Mouse (Mus musculus): Measurements from ENCODE around the gene Slc34a3. TPM values are rescaled to one million over a fixed set of nuclear protein-coding genes. Genes with fewer than 3 reads are reported as not detected.

Slc34a3 gene
- polyA plus RNA-seq, 1 experiment from 2014 or later: not detected

GRCm38 (mm10) chr2:25187841-25188240, 46.3 kb downstream of the Slc34a3 start:
- Histone ChIP-seq H3K4me3 (no peak overlapping the region), H3K36me3 (no peaks in the 10 kb centered on the region), H3K27ac (no peak overlapping the region), H3K27me3 (ENCODE audit: low read depth, poor library complexity, severe bottlenecking) (peaks cover 46% of the 10 kb centered on the region), H3K4me1 (peaks cover 15% of the 10 kb centered on the region), H3K9me3 (replicated peaks) (no peaks in the 10 kb centered on the region)
- DNase-seq (ENCODE audit: low spot score): no peak
- WGBS: 85% methylated on average over 6 of the region's 6 CpGs

DNA sequence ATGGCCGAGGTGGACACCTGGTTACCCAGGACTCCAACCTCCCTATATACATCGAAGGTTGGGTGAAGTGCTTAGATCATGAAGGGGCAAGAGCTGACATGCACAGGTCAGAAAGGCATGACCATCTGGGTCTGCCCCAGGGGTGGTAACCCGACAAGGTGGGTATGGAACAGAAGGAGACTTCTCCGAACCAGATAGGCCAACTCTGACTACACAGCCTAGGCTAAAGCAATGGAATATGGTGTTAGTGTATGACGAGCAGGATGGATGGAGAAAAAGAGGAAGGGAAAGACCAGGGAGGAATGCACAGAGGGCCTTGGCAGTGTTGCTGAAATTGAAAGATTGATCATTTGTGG, 47.6 kb downstream of the Slc34a3 start:
- WGBS: 29% methylated on average over 5 of the region's 5 CpGs
- H3K27ac ChIP-seq: 0 out of 2 replicates have a peak overlapping the region, but pooled peaks have one; percentile 89
- H3K36me3 ChIP-seq: no peaks in the 10 kb centered on the region
- H3K4me3 ChIP-seq: peak overlapping the region; percentile 60
- no peaks in the 10 kb centered on the region for H3K9me3 ChIP-seq (replicated peaks)
- peak; percentile 31 for DNase-seq (ENCODE audit: low spot score)
- H3K4me1 ChIP-seq: peaks cover 28% of the 10 kb centered on the region
- H3K27me3 ChIP-seq (ENCODE audit: low read depth, poor library complexity, severe bottlenecking): peaks cover 58% of the 10 kb centered on the region

GRCm38 (mm10) chr2:25185625-25186574, 48.3 kb downstream of the Slc34a3 start:
- peak; percentile 85 for DNase-seq (ENCODE audit: low spot score)
- Histone ChIP-seq H3K9me3 (replicated peaks) (no peaks in the 10 kb centered on the region), H3K4me1 (peaks cover 34% of the 10 kb centered on the region), H3K36me3 (no peaks in the 10 kb centered on the region), H3K27me3 (ENCODE audit: low read depth, poor library complexity, severe bottlenecking) (peaks cover 65% of the 10 kb centered on the region), H3K27ac (peak overlapping the region; percentile 89), H3K4me3 (peak overlapping the region; percentile 60)
- WGBS: under 1% methylated on average over 64 of the region's 64 CpGs

- Histone ChIP-seq H3K36me3 (no peaks in the 10 kb centered on the region), H3K27ac (no peak overlapping the region), H3K4me1 (peaks cover 48% of the 10 kb centered on the region), H3K9me3 (replicated peaks) (no peaks in the 10 kb centered on the region), H3K4me3 (no peak overlapping the region), H3K27me3 (ENCODE audit: low read depth, poor library complexity, severe bottlenecking) (peaks cover 79% of the 10 kb centered on the region)
- peak; percentile 23 for DNase-seq (ENCODE audit: low spot score)
- 95% methylated on average over 7 of the region's 7 CpGs for WGBS
These were observed 49.7 kb downstream of the Slc34a3 start for GRCm38 (mm10) chr2:25184496-25184895.

DNA sequence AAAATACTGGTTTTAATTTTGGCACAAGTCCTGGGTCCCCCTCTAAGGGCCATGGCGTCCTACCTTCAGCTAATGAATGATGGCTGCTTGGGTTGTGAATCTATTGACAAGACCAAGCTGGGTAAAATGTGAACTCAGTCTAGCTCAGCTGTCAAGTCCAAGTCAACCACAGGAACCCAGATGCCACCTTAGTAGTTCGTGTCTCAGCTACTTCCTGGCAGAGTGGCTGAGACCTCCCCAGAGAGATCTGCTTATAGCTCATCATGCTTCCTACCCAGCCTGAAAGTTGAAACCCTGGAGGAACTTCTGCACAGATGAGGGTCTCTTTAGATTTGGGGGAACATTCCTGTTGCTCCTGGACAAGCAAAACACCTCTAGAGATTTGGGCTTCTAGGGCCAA, 50.8 kb downstream of the Slc34a3 start:
- H3K27ac ChIP-seq: no peak overlapping the region
- no peaks in the 10 kb centered on the region for H3K9me3 ChIP-seq (replicated peaks)
- H3K4me3 ChIP-seq: no peak overlapping the region
- no peaks in the 10 kb centered on the region for H3K36me3 ChIP-seq
- peaks cover 91% of the 10 kb centered on the region for H3K27me3 ChIP-seq (ENCODE audit: low read depth, poor library complexity, severe bottlenecking)
- WGBS: 72% methylated on average over 2 of the region's 2 CpGs
- peak; percentile 25 for DNase-seq (ENCODE audit: low spot score)
- H3K4me1 ChIP-seq: peaks cover 60% of the 10 kb centered on the region

DNA sequence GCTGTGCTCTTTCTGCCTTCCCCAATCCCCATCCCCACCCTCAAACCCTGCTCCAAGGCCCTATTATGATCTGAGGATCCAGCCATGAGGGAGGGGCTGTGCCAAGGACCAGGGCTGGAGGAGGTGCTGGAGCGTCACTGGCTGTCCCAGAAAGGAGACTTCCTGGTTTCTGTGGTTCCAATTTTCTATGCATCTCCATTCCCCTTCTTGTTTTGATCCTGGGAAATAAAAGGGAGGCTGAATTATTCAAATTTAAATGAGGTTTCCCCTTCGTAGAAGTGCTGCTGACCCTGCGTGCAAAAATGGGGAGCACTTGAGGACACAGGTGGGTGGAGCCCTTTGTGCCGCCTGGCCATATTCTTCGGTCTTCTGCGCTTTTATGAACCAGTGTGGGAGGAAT, 51.5 kb downstream of the Slc34a3 start:
- Histone ChIP-seq H3K27me3 (ENCODE audit: low read depth, poor library complexity, severe bottlenecking) (peaks cover 97% of the 10 kb centered on the region), H3K4me3 (peak overlapping the region; percentile 64), H3K27ac (no peak overlapping the region), H3K36me3 (no peaks in the 10 kb centered on the region), H3K9me3 (replicated peaks) (no peaks in the 10 kb centered on the region), H3K4me1 (peaks cover 67% of the 10 kb centered on the region)
- 25% methylated on average over 6 of the region's 6 CpGs for WGBS
- no peak for DNase-seq (ENCODE audit: low spot score)

DNA sequence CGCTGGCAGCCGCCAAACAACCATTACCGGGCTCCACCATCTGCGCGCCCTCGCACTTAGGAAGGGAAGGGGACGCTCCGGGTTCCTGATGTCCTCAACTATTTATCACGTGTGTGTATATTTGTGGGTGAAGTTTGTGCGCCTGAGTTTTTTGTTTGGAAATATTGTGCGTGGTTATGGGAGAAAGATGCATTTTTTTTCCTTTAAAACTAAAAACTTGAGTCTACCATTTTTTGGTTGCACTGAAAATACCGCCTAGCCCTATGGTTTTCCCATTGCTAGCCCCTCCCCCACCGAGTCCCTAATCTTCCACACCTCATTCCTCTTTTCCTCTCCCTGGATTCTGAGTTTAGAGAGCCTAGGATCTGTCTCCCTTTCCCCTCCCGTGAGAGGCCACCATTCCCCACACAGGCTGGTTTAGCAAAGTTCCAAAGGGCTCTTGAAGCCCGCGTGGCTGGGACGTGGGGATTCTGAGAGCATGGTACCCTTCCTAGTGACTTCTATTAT, 52.2 kb downstream of the Slc34a3 start:
- Histone ChIP-seq H3K4me3 (peak overlapping the region; percentile 64), H3K4me1 (peaks cover 74% of the 10 kb centered on the region), H3K27me3 (ENCODE audit: low read depth, poor library complexity, severe bottlenecking) (peaks cover 99% of the 10 kb centered on the region), H3K36me3 (no peaks in the 10 kb centered on the region), H3K9me3 (replicated peaks) (no peaks in the 10 kb centered on the region), H3K27ac (peak overlapping the region; percentile 75)
- no peak for DNase-seq (ENCODE audit: low spot score)
- WGBS: under 1% methylated on average over 17 of the region's 17 CpGs

- WGBS: under 1% methylated on average over 100 of the region's 100 CpGs
- Histone ChIP-seq H3K9me3 (replicated peaks) (no peaks in the 10 kb centered on the region), H3K4me1 (peaks cover 78% of the 10 kb centered on the region), H3K27ac (peak overlapping the region; percentile 75), H3K4me3 (peak overlapping the region; percentile 64), H3K36me3 (no peaks in the 10 kb centered on the region), H3K27me3 (ENCODE audit: low read depth, poor library complexity, severe bottlenecking) (peaks cover 100% of the 10 kb centered on the region)
- DNase-seq (ENCODE audit: low spot score): peak; percentile 76
These were observed 52.9 kb downstream of the Slc34a3 start for GRCm38 (mm10) chr2:25180973-25181890.

- peaks cover 77% of the 10 kb centered on the region for H3K4me1 ChIP-seq
- no peaks in the 10 kb centered on the region for H3K9me3 ChIP-seq (replicated peaks)
- peak; percentile 94 for DNase-seq (ENCODE audit: low spot score)
- 0% methylated on average over 35 of the region's 35 CpGs for WGBS
- peaks cover 100% of the 10 kb centered on the region for H3K27me3 ChIP-seq (ENCODE audit: low read depth, poor library complexity, severe bottlenecking)
- H3K36me3 ChIP-seq: no peaks in the 10 kb centered on the region
- H3K27ac ChIP-seq: peak within 1 kb of the TSS; percentile 75
- peak within 1 kb of the TSS; percentile 64 for H3K4me3 ChIP-seq
These were observed 53.7 kb downstream of the Slc34a3 start, which contains the start of gene Nrarp for GRCm38 (mm10) chr2:25180478-25180903. Nrarp (plus strand) TSS chr2:25180758.

DNA sequence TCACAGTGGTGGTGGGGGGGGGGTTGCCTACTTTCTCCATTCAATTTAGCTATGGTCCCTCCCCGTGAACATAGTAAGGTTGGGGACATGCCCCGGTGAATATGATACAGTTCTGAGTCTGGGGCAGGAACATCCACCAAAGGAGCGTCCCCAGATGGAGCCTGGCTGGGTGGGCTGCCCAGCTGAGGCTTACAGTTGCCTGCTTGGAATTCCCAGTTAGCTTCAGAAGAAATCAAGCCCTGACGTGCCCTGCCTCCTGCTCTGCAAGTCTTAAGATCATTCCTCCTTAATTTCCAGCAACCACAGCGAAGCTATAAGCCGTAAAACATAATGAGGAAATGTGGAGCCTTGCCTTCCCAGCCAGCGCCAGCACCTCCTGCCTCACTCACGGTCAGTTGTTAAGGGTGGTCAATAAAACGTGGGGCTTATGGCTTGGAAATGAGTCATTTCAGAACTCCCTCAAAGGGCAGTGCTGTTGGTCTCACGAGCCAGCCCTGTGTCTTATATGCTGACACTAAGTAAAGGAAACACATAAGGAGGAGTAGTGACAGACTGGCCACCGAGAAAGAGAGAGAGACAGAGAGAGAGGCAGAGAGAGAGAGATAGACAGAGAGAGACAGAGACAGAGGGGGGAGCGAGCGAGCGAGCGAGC, 54.5 kb downstream of the Slc34a3 start:
- DNase-seq (ENCODE audit: low spot score): peak; percentile 35
- 26% methylated on average over 15 of the region's 15 CpGs for WGBS
- peaks cover 78% of the 10 kb centered on the region for H3K4me1 ChIP-seq
- peak overlapping the region; percentile 75 for H3K27ac ChIP-seq
- H3K9me3 ChIP-seq (replicated peaks): no peaks in the 10 kb centered on the region
- H3K4me3 ChIP-seq: peak overlapping the region; percentile 64
- no peaks in the 10 kb centered on the region for H3K36me3 ChIP-seq
- peaks cover 97% of the 10 kb centered on the region for H3K27me3 ChIP-seq (ENCODE audit: low read depth, poor library complexity, severe bottlenecking)
